Mouse (Mus musculus): ENCODE measurements at regions not wholly inside any gene's neighbourhood (a gene's known extent, or its start where the extent isn't known, plus 50 kb on each side); places are given as distances from the start of the nearest gene placed in this dataset.

DNA sequence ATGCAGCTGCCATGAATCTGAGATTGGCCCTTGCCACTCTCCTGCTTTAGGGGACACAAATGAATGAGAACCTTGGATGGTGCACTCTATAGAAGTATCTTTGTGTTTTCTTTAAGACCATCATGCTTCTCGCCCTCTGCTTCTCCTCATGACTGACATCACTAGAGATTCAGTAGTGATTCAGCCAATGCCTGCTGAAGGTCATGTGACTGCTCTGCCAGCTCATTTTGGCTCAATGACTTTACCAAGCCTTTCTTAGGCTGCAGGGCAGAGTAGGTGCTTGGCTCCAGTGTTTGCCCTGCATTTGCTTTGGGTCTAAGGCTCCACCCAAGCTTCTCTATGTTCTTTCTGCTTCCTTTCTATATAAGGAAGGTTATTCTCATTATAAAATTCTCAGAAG lies 190.1 kb upstream of the Tnp1 start:
- H3K4me1 ChIP-seq (replicated peaks; ENCODE audit: control insufficient read depth, insufficient read depth, low read length), result no peaks in the 10 kb centered on the region

DNA sequence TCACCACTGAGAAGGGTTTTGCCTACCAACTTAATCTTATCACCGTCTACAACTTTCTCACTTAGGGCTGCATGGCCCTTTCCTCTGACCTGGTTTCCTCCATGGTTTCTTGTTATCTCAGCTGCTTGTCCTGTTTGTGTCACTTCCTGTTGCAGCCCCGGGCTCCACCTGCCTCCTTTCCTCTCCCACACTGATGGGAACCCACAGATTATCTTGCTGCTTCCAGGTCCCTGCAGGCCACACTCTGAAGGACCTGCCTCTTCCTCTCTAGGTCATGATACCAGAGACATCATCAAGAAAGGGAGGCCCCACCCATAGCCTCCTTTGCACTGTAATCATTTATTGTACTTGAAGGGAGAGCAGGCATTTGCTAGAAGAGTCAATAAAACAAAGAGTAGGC lies 184.4 kb upstream of the Tnp1 start:
- no peak overlapping the region for H3K27ac ChIP-seq (ENCODE audit: low read depth, low read length)
- no peaks in the 10 kb centered on the region for H3K9me3 ChIP-seq (ENCODE audit: control insufficient read depth, low read length)
- no peaks in the 10 kb centered on the region for H3K27me3 ChIP-seq (replicated peaks; ENCODE audit: control insufficient read depth, insufficient read depth, low read length)
- ATAC-seq (replicated peaks; ENCODE audit: low FRiP score), result peak; percentile 61; the same call in 1 of the 2 replicates
- no peak overlapping the region for H3K9ac ChIP-seq (ENCODE audit: low read depth, low read length)
- no peak overlapping the region for H3K4me3 ChIP-seq (ENCODE audit: low read depth, low read length)
- H3K4me1 ChIP-seq (replicated peaks; ENCODE audit: control insufficient read depth, insufficient read depth, low read length), result 0 out of 2 replicates have a peak, but pooled peaks cover 3% of the 10 kb centered on the region
- H3K4me2 ChIP-seq, result no peak overlapping the region
- no peak for DNase-seq (ENCODE audit: low spot score)
- WGBS, result 24% methylated on average over 2 of the region's 2 CpGs
- no peaks in the 10 kb centered on the region for H3K36me3 ChIP-seq (ENCODE audit: control insufficient read depth, insufficient read depth, low read length)

More for the DNA sequence above, 190.1 kb upstream of the Tnp1 start:
- Histone ChIP-seq H3K36me3 (ENCODE audit: control insufficient read depth, insufficient read depth, low read length) (no peaks in the 10 kb centered on the region), H3K4me2 (no peak overlapping the region), H3K9me3 (ENCODE audit: control insufficient read depth, low read length) (no peaks in the 10 kb centered on the region), H3K27me3 (replicated peaks; ENCODE audit: control insufficient read depth, insufficient read depth, low read length) (no peaks in the 10 kb centered on the region), H3K27ac (ENCODE audit: low read depth, low read length) (no peak overlapping the region), H3K4me3 (ENCODE audit: low read depth, low read length) (no peak overlapping the region), H3K9ac (ENCODE audit: low read depth, low read length) (no peak overlapping the region)
- ATAC-seq (replicated peaks; ENCODE audit: low FRiP score), result no peak
- 79% methylated on average over 1 of the region's 1 CpGs for WGBS
- DNase-seq (ENCODE audit: low spot score), result no peak

DNA sequence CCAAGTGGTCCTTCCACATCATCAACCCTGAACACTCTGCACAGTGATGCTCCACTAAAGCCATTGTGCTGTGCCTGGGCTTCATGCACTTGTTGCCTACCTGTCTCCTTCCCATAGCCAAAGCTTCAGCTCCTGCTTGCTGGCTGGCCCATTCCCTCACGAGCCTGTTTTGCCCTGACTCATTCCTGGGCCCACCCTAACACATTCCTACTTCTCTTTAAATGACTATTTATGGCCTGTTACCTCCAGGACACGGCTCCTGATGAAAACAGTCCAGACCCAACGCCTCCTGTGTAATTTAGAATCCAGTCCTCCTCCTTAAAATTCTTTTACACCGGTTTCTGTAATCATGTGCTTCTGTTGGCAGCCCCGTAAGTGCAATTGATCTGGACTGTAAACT lies 175.1 kb upstream of the Tnp1 start:
- no peak for ATAC-seq (replicated peaks; ENCODE audit: low FRiP score)
- 65% methylated on average over 5 of the region's 5 CpGs for WGBS

DNA sequence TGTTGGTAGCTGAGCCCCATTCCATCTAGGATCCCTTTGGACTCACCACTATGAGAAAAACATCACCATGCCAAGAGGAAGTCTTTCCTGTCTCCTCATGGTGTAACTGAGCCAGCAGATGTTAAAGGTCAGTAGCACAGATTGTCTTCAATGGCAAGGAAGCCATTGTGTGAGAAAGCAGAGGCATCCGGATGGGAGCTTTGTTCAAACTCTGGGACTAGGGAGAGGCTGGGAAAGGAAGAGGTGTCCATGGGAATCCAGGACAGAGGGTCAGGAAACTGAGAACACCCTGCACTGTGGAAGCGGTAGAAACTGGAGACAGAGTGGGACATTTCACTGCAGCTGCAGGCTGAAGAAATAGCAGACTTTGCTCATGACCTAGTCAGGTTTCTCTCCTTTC lies 173.1 kb upstream of the Tnp1 start:
- DNase-seq (ENCODE audit: low spot score) (no peak), ATAC-seq (replicated peaks; ENCODE audit: low FRiP score) (no peak)
- H3K27ac ChIP-seq (ENCODE audit: low read depth, low read length), result no peak overlapping the region; the same call in 1 of the 2 replicates
- no peaks in the 10 kb centered on the region for H3K36me3 ChIP-seq (ENCODE audit: control insufficient read depth, insufficient read depth, low read length)
- no peak overlapping the region for H3K4me3 ChIP-seq (ENCODE audit: low read depth, low read length)
- 71% methylated on average over 2 of the region's 2 CpGs for WGBS
- no peak overlapping the region for H3K9ac ChIP-seq (ENCODE audit: low read depth, low read length)
- H3K9me3 ChIP-seq (ENCODE audit: control insufficient read depth, low read length), result no peaks in the 10 kb centered on the region
- no peaks in the 10 kb centered on the region for H3K4me1 ChIP-seq (replicated peaks; ENCODE audit: control insufficient read depth, insufficient read depth, low read length)
- H3K27me3 ChIP-seq (replicated peaks; ENCODE audit: control insufficient read depth, insufficient read depth, low read length), result no peaks in the 10 kb centered on the region
- H3K4me2 ChIP-seq, result no peak overlapping the region

More for the DNA sequence above, 175.1 kb upstream of the Tnp1 start:
- Histone ChIP-seq H3K9me3 (ENCODE audit: control insufficient read depth, low read length) (no peaks in the 10 kb centered on the region), H3K4me1 (replicated peaks; ENCODE audit: control insufficient read depth, insufficient read depth, low read length) (no peaks in the 10 kb centered on the region), H3K4me3 (ENCODE audit: low read depth, low read length) (no peak overlapping the region), H3K27ac (ENCODE audit: low read depth, low read length) (no peak overlapping the region), H3K27me3 (replicated peaks; ENCODE audit: control insufficient read depth, insufficient read depth, low read length) (no peaks in the 10 kb centered on the region), H3K4me2 (no peak overlapping the region), H3K36me3 (ENCODE audit: control insufficient read depth, insufficient read depth, low read length) (no peaks in the 10 kb centered on the region), H3K9ac (ENCODE audit: low read depth, low read length) (no peak overlapping the region)
- no peak for DNase-seq (ENCODE audit: low spot score)

DNA sequence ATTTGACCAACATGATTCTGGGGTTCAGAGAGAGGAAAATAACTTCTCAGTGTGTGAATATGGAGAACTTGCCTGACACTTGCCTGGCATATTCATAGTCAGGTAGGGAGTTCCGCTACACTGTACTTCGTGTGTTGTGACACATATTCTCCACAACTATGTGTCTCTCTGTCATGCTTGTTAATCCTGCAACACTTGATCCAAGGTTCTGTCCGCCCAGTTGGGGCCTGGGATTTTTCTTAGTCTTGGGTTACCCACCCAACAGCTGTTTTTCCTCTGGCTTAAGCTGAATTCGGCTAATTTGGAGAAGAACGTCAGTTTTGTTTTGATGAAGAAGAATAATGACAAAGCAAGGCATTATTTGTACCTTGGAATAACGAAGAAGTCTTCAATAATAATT lies 168.8 kb upstream of the Tnp1 start:
- ATAC-seq (replicated peaks; ENCODE audit: low FRiP score) (no peak), DNase-seq (ENCODE audit: low spot score) (no peak)
- Histone ChIP-seq H3K4me3 (ENCODE audit: low read depth, low read length) (no peak overlapping the region), H3K9me3 (ENCODE audit: control insufficient read depth, low read length) (no peaks in the 10 kb centered on the region), H3K27me3 (replicated peaks; ENCODE audit: control insufficient read depth, insufficient read depth, low read length) (no peaks in the 10 kb centered on the region), H3K4me2 (no peak overlapping the region), H3K27ac (ENCODE audit: low read depth, low read length) (no peak overlapping the region), H3K36me3 (ENCODE audit: control insufficient read depth, insufficient read depth, low read length) (no peaks in the 10 kb centered on the region), H3K4me1 (replicated peaks; ENCODE audit: control insufficient read depth, insufficient read depth, low read length) (no peaks in the 10 kb centered on the region), H3K9ac (ENCODE audit: low read depth, low read length) (no peak overlapping the region)
- WGBS, result 77% methylated on average over 6 of the region's 6 CpGs

DNA sequence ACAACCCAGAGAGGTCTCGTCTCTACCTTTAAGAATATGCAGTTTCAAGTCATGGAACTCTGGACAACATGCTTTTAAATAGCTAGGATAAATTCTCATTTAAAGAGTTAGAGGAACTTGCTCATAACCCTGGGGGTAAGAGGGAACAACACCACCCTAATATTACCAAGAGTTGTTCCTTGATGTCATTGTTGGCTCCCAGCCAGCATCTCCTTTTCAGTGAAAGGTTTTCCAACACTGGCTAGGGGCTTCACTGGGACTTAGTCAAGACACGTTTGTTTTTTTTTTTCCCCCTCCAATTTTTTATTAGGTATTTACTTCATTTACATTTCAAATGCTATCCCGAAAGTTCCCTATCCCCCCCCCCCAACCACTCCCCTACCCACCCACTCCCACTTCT lies 163.1 kb upstream of the Tnp1 start:
- Histone ChIP-seq H3K27me3 (replicated peaks; ENCODE audit: control insufficient read depth, insufficient read depth, low read length) (no peaks in the 10 kb centered on the region), H3K36me3 (ENCODE audit: control insufficient read depth, insufficient read depth, low read length) (no peaks in the 10 kb centered on the region), H3K27ac (ENCODE audit: low read depth, low read length) (no peak overlapping the region), H3K4me1 (replicated peaks; ENCODE audit: control insufficient read depth, insufficient read depth, low read length) (no peaks in the 10 kb centered on the region), H3K9me3 (ENCODE audit: control insufficient read depth, low read length) (no peaks in the 10 kb centered on the region), H3K4me3 (ENCODE audit: low read depth, low read length) (no peak overlapping the region), H3K9ac (ENCODE audit: low read depth, low read length) (no peak overlapping the region), H3K4me2 (no peak overlapping the region)
- ATAC-seq (replicated peaks; ENCODE audit: low FRiP score), result no peak
- DNase-seq (ENCODE audit: low spot score), result no peak
- WGBS, result 84% methylated on average over 3 of the region's 3 CpGs

DNA sequence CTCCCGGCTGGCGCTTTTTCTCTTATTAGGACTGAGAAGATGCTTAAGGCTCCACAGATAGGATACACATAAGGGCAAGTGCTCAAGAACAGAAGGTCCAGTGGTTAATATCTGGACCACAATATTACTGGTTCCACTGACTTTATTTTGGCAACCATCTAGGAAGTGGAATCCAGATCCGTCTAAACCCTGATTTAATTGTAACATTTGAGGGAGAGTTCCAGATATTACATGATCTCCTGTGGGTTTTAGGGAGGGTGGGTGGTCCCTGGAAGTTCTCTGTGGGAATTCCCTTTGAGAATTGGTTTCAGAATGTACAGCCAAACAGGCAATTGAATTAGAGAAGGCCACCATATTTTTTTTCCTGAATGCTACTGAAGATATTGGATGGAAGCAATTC lies 161.4 kb upstream of the Tnp1 start:
- no peaks in the 10 kb centered on the region for H3K27me3 ChIP-seq (replicated peaks; ENCODE audit: control insufficient read depth, insufficient read depth, low read length)
- no peak overlapping the region for H3K4me2 ChIP-seq
- H3K9me3 ChIP-seq (ENCODE audit: control insufficient read depth, low read length), result no peaks in the 10 kb centered on the region
- no peak overlapping the region for H3K9ac ChIP-seq (ENCODE audit: low read depth, low read length)
- no peak overlapping the region for H3K4me3 ChIP-seq (ENCODE audit: low read depth, low read length)
- 89% methylated on average over 3 of the region's 3 CpGs for WGBS
- H3K4me1 ChIP-seq (replicated peaks; ENCODE audit: control insufficient read depth, insufficient read depth, low read length), result no peaks in the 10 kb centered on the region
- ATAC-seq (replicated peaks; ENCODE audit: low FRiP score) (no peak), DNase-seq (ENCODE audit: low spot score) (no peak)
- H3K36me3 ChIP-seq (ENCODE audit: control insufficient read depth, insufficient read depth, low read length), result no peaks in the 10 kb centered on the region
- H3K27ac ChIP-seq (ENCODE audit: low read depth, low read length), result no peak overlapping the region

DNA sequence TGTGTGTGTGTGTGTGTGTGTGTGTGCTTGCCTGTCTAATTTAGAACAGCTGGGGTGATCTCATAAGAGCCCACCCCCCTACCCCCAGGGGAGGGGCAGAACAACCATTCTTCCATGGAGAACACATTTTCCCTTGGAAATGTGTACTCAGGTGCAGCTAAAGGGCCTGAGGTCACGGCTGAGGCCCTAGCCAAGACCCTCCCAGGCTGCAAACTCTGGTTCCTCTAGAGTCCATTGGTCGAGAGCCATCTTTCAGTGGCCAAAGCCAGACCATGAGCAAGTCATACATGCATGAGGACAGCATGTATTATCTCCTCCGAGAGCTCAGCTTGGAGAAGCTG lies 154.9 kb upstream of the Tnp1 start:
- ATAC-seq (replicated peaks; ENCODE audit: low FRiP score) (no peak), DNase-seq (ENCODE audit: low spot score) (no peak)
- no peak overlapping the region for H3K4me2 ChIP-seq
- H3K9ac ChIP-seq (ENCODE audit: low read depth, low read length), result no peak overlapping the region
- WGBS, result 61% methylated on average over 3 of the region's 3 CpGs
- no peaks in the 10 kb centered on the region for H3K27me3 ChIP-seq (replicated peaks; ENCODE audit: control insufficient read depth, insufficient read depth, low read length)
- no peaks in the 10 kb centered on the region for H3K9me3 ChIP-seq (ENCODE audit: control insufficient read depth, low read length)
- H3K27ac ChIP-seq (ENCODE audit: low read depth, low read length), result no peak overlapping the region
- H3K4me1 ChIP-seq (replicated peaks; ENCODE audit: control insufficient read depth, insufficient read depth, low read length), result no peaks in the 10 kb centered on the region
- no peak overlapping the region for H3K4me3 ChIP-seq (ENCODE audit: low read depth, low read length)
- no peaks in the 10 kb centered on the region for H3K36me3 ChIP-seq (ENCODE audit: control insufficient read depth, insufficient read depth, low read length)

DNA sequence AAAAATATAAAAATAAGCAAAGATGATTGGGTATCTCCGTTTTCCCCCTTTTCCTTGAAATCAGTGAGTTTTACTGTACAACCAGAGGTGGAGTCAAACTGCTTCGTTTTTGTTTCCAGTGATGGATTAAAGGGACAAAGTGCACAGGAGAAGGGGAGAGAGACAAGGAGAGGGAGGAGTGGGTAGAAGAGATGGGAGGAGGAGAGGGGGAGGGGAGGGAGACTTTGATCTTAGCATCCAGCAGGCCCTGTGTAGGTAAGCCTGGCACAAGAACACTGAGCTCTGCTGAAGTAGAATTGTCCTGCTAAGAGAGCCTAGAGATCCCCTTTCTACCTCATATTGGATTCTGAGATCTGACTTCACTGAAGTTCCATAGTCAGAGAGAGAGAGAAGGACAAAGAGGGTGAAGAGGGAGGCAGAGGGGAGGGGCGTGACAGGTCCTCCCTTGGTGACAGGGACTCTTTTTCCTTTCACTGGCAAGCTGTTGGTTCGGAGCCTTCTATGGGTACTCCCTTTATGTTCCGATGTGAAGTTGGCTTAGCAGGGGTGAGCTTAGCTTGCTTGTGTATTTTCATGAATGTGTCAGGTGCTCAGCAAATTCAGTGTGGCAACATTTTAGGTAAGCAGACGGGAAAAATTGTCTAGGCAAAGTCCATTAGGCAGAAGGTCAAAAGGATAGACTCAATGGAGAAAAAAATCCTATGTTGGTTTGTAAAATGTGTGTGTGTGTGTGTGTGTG lies 154.4 kb upstream of the Tnp1 start:
- no peak overlapping the region for H3K9ac ChIP-seq (ENCODE audit: low read depth, low read length)
- no peak overlapping the region for H3K4me3 ChIP-seq (ENCODE audit: low read depth, low read length)
- no peak for DNase-seq (ENCODE audit: low spot score)
- no peaks in the 10 kb centered on the region for H3K4me1 ChIP-seq (replicated peaks; ENCODE audit: control insufficient read depth, insufficient read depth, low read length)
- H3K9me3 ChIP-seq (ENCODE audit: control insufficient read depth, low read length), result no peaks in the 10 kb centered on the region
- ATAC-seq (replicated peaks; ENCODE audit: low FRiP score), result no peak
- H3K36me3 ChIP-seq (ENCODE audit: control insufficient read depth, insufficient read depth, low read length), result no peaks in the 10 kb centered on the region
- H3K4me2 ChIP-seq, result no peak overlapping the region
- WGBS, result 63% methylated on average over 6 of the region's 6 CpGs
- no peaks in the 10 kb centered on the region for H3K27me3 ChIP-seq (replicated peaks; ENCODE audit: control insufficient read depth, insufficient read depth, low read length)
- no peak overlapping the region for H3K27ac ChIP-seq (ENCODE audit: low read depth, low read length)

Data from liver, embryonic 11.5 days (tissue).